15 mouse cellular contexts compared by ENCODE assay signal in genomic region chr3:93306142-93306541, GRCm38 (mm10). TPM values are rescaled to one million over a fixed set of nuclear protein-coding genes. Genes with fewer than 3 reads are reported as not detected.
DNase-seq lines count a peak whose midpoint lies in the region; ATAC-seq and TF ChIP-seq lines count a peak whose summit lies in the region.
"Had no signal": no experiment of that assay in that cellular context is flagged by ENCODE, and none has a peak within 500 bp of the region (broad histone marks: within the 10 kb centered on the region; RNA-seq: fewer than 3 reads in every experiment).

No protein-coding gene starts in this region.

- H3K27ac ChIP-seq in kidney, embryonic 15.5 days: no peak overlapping the region
- no peak overlapping the region for H3K27ac ChIP-seq in midbrain, postnatal 0 days (ENCODE audit: low read depth, low read length)
- no peak overlapping the region for H3K27ac ChIP-seq in midbrain, embryonic 10.5 days (replicated peaks)
- H3K27ac ChIP-seq: forebrain, embryonic 15.5 days; heart, embryonic 13.5 days; hindbrain, embryonic 13.5 days had no signal

- H3K27me3 ChIP-seq in kidney, embryonic 15.5 days: no peaks in the 10 kb centered on the region
- H3K27me3 ChIP-seq in midbrain, postnatal 0 days (ENCODE audit: insufficient read depth, low read length): no peaks in the 10 kb centered on the region
- H3K27me3 ChIP-seq in midbrain, embryonic 10.5 days (ENCODE audit: low read depth, poor library complexity, severe bottlenecking): no peaks in the 10 kb centered on the region
- H3K27me3 ChIP-seq: forebrain, embryonic 15.5 days; heart, embryonic 13.5 days; hindbrain, embryonic 13.5 days had no signal

- no peaks in the 10 kb centered on the region for H3K4me1 ChIP-seq in kidney, embryonic 15.5 days
- H3K4me1 ChIP-seq in midbrain, postnatal 0 days (ENCODE audit: insufficient read depth, low read length): no peaks in the 10 kb centered on the region
- H3K4me1 ChIP-seq in midbrain, embryonic 10.5 days: no peaks in the 10 kb centered on the region
- H3K4me1 ChIP-seq: forebrain, embryonic 15.5 days; heart, embryonic 13.5 days; hindbrain, embryonic 13.5 days had no signal

- no peak overlapping the region for H3K4me3 ChIP-seq in kidney, embryonic 15.5 days (replicated peaks)
- H3K4me3 ChIP-seq in midbrain, postnatal 0 days (ENCODE audit: low read depth, low read length): no peak overlapping the region
- no peak overlapping the region for H3K4me3 ChIP-seq in midbrain, embryonic 10.5 days
- H3K4me3 ChIP-seq: forebrain, embryonic 15.5 days; heart, embryonic 13.5 days; hindbrain, embryonic 13.5 days had no signal

- WGBS in kidney, embryonic 15.5 days: 80% methylated on average over 2 of the region's 2 CpGs
- WGBS in midbrain, postnatal 0 days: 84% methylated on average over 2 of the region's 2 CpGs
- WGBS in midbrain, embryonic 10.5 days: 76% methylated on average over 2 of the region's 2 CpGs

- peak; percentile 36 for DNase-seq in kidney, adult 9 months
- DNase-seq in midbrain, postnatal 0 days (ENCODE audit: low spot score): no peak
- DNase-seq in midbrain, embryonic 10.5 days (ENCODE audit: low spot score): no peak
- DNase-seq in brain, adult 2 months (ENCODE audit: low read depth, low spot score): peak; percentile 32
- no peak for DNase-seq in ovary, postnatal 10 days (ENCODE audit: low spot score)
- DNase-seq in Muller cell, postnatal 12 days (ENCODE audit: inconsistent ontology term): no peak
- DNase-seq: gastrocnemius, postnatal 14 days; kidney, postnatal 10 days; right cerebral cortex, postnatal 14 days; thymus, postnatal 14 days had no signal

- no peak for ATAC-seq in kidney, embryonic 15.5 days (replicated peaks; ENCODE audit: low FRiP score)
- ATAC-seq in midbrain, postnatal 0 days (ENCODE audit: low FRiP score): no peak
- ATAC-seq: forebrain, embryonic 15.5 days had no signal

- TF ChIP-seq CTCF in midbrain, postnatal 0 days (IDR thresholded peaks at IDR 0.05): peak; percentile 23

- H3K9ac ChIP-seq in kidney, embryonic 15.5 days: no peak overlapping the region
- no peak overlapping the region for H3K9ac ChIP-seq in midbrain, postnatal 0 days (replicated peaks; ENCODE audit: low read length, poor library complexity, severe bottlenecking)
- H3K9ac ChIP-seq: forebrain, embryonic 15.5 days; heart, embryonic 13.5 days; hindbrain, embryonic 13.5 days had no signal

- no peak overlapping the region for H3K4me2 ChIP-seq in kidney, embryonic 15.5 days
- no peak overlapping the region for H3K4me2 ChIP-seq in midbrain, postnatal 0 days (ENCODE audit: low read depth, low read length, poor library complexity, severe bottlenecking)
- H3K4me2 ChIP-seq: forebrain, embryonic 15.5 days; heart, embryonic 13.5 days; hindbrain, embryonic 13.5 days had no signal

- no peaks in the 10 kb centered on the region for H3K36me3 ChIP-seq in kidney, embryonic 15.5 days
- no peaks in the 10 kb centered on the region for H3K36me3 ChIP-seq in midbrain, postnatal 0 days (ENCODE audit: insufficient read depth, low read length)
- no peaks in the 10 kb centered on the region for H3K36me3 ChIP-seq in midbrain, embryonic 10.5 days
- H3K36me3 ChIP-seq: forebrain, embryonic 15.5 days; heart, embryonic 13.5 days; hindbrain, embryonic 13.5 days had no signal

- no peaks in the 10 kb centered on the region for H3K9me3 ChIP-seq in kidney, embryonic 15.5 days (replicated peaks)
- H3K9me3 ChIP-seq in midbrain, postnatal 0 days (ENCODE audit: low read length): no peaks in the 10 kb centered on the region
- peaks cover 6% of the 10 kb centered on the region for H3K9me3 ChIP-seq in midbrain, embryonic 10.5 days (replicated peaks)
- H3K9me3 ChIP-seq: forebrain, embryonic 15.5 days had no signal

RNA-seq across cellular contexts. Expression of gene Hrnr, which starts 13.4 kb away (rescaled TPM):
- 0.01 and 0.48 TPM in 2 replicates for polyA plus RNA-seq in kidney, embryonic 15.5 days (2015; fragmentation: Nextera tagmentation; extraction: Ambion mirVana)
- 2.4 TPM in 1 of 2 replicates, not detected in the other for total RNA-seq in midbrain, postnatal 0 days (2014; rRNA removed)
- not detected in 2 replicates for polyA plus RNA-seq in midbrain, postnatal 0 days (2015; fragmentation: Nextera tagmentation; extraction: Ambion mirVana)
- not detected in 2 replicates for polyA plus RNA-seq in midbrain, embryonic 10.5 days (2016; fragmentation: Nextera tagmentation; extraction: Ambion mirVana)
- total RNA-seq: gastrocnemius, postnatal 14 days; neutrophil, adult 5-6 weeks had no signal
- polyA plus RNA-seq: forebrain, embryonic 15.5 days; heart, embryonic 13.5 days; hindbrain, embryonic 13.5 days had no signal

RNA-seq across cellular contexts. Expression of gene Flg, which starts 32.8 kb away (rescaled TPM):
- 0.04 and 0.06 TPM in 2 replicates for polyA plus RNA-seq in kidney, embryonic 15.5 days (2015; fragmentation: Nextera tagmentation; extraction: Ambion mirVana)
- total RNA-seq in midbrain, postnatal 0 days (2014; rRNA removed): 16.3 TPM in 1 of 2 replicates, not detected in the other
- not detected in 2 replicates for polyA plus RNA-seq in midbrain, postnatal 0 days (2015; fragmentation: Nextera tagmentation; extraction: Ambion mirVana)
- polyA plus RNA-seq in midbrain, embryonic 10.5 days (2016; fragmentation: Nextera tagmentation; extraction: Ambion mirVana): not detected in 2 replicates
- total RNA-seq: gastrocnemius, postnatal 14 days; neutrophil, adult 5-6 weeks had no signal
- polyA plus RNA-seq: forebrain, embryonic 15.5 days; heart, embryonic 13.5 days; hindbrain, embryonic 13.5 days had no signal

Comparison
In these comparisons a context has a peak if more than half of its experiments do, and no peak if none do; other contexts are left out.
1. DNase-seq: peak in kidney, adult 9 months (single experiment) and brain, adult 2 months (single experiment); none in midbrain, postnatal 0 days (single experiment), midbrain, embryonic 10.5 days (single experiment), ovary, postnatal 10 days (single experiment) and Muller cell, postnatal 12 days (single experiment).